9 mouse cellular contexts compared by ENCODE assay signal in genomic region chr2:165159055-165159688, GRCm38 (mm10).
DNase-seq lines count a peak whose midpoint lies in the region; ATAC-seq and TF ChIP-seq lines count a peak whose summit lies in the region.
"Had no signal": no experiment of that assay in that cellular context is flagged by ENCODE, and none has a peak within 500 bp of the region (broad histone marks: within the 10 kb centered on the region; RNA-seq: fewer than 3 reads in every experiment).

No protein-coding gene starts in this region.

- H3K27ac ChIP-seq in forebrain, embryonic 10.5 days, result 0 out of 2 replicates have a peak overlapping the region, but pooled peaks have one; percentile 5
- no peak overlapping the region for H3K27ac ChIP-seq in forebrain, embryonic 15.5 days (replicated peaks)
- no peak overlapping the region for H3K27ac ChIP-seq in heart, postnatal 0 days (ENCODE audit: low read depth)
- H3K27ac ChIP-seq in midbrain, postnatal 0 days (ENCODE audit: low read depth, low read length), result no peak overlapping the region

- TF ChIP-seq EP300 in heart, postnatal 0 days (IDR thresholded peaks at IDR 0.05; ENCODE audit: low read depth), result no peak

- H3K9ac ChIP-seq in forebrain, embryonic 15.5 days (replicated peaks), result no peak overlapping the region
- H3K9ac ChIP-seq in heart, postnatal 0 days (replicated peaks; ENCODE audit: low read depth, low read length), result no peak overlapping the region
- no peak overlapping the region for H3K9ac ChIP-seq in midbrain, postnatal 0 days (replicated peaks; ENCODE audit: low read length, poor library complexity, severe bottlenecking)

- no peak overlapping the region for H3K4me2 ChIP-seq in forebrain, embryonic 15.5 days (replicated peaks)
- H3K4me2 ChIP-seq in heart, postnatal 0 days (ENCODE audit: low read depth, low read length), result no peak overlapping the region
- H3K4me2 ChIP-seq in midbrain, postnatal 0 days (ENCODE audit: low read depth, low read length, poor library complexity, severe bottlenecking), result no peak overlapping the region

- H3K27me3 ChIP-seq in forebrain, embryonic 10.5 days (ENCODE audit: poor library complexity, severe bottlenecking), result peaks cover 49% of the 10 kb centered on the region
- H3K27me3 ChIP-seq in forebrain, embryonic 15.5 days, result no peaks in the 10 kb centered on the region
- peaks cover 32% of the 10 kb centered on the region for H3K27me3 ChIP-seq in heart, postnatal 0 days (ENCODE audit: control insufficient read depth, insufficient read depth, low read length)
- no peaks in the 10 kb centered on the region for H3K27me3 ChIP-seq in midbrain, postnatal 0 days (ENCODE audit: insufficient read depth, low read length)

- no peaks in the 10 kb centered on the region for H3K36me3 ChIP-seq in forebrain, embryonic 10.5 days (replicated peaks)
- H3K36me3 ChIP-seq in forebrain, embryonic 15.5 days, result no peaks in the 10 kb centered on the region
- no peaks in the 10 kb centered on the region for H3K36me3 ChIP-seq in heart, postnatal 0 days (replicated peaks; ENCODE audit: control insufficient read depth, insufficient read depth, low read length)
- H3K36me3 ChIP-seq in midbrain, postnatal 0 days (ENCODE audit: insufficient read depth, low read length), result no peaks in the 10 kb centered on the region

- H3K4me1 ChIP-seq in forebrain, embryonic 10.5 days, result peaks cover 47% of the 10 kb centered on the region
- peaks cover 20% of the 10 kb centered on the region for H3K4me1 ChIP-seq in forebrain, embryonic 15.5 days
- no peaks in the 10 kb centered on the region for H3K4me1 ChIP-seq in heart, postnatal 0 days (ENCODE audit: control insufficient read depth, insufficient read depth)
- peaks cover 7% of the 10 kb centered on the region; the same call in 1 of the 2 replicates for H3K4me1 ChIP-seq in midbrain, postnatal 0 days (ENCODE audit: insufficient read depth, low read length)

- no peak for ATAC-seq in forebrain, embryonic 15.5 days (replicated peaks)
- peak; percentile 62; the same call in 1 of the 2 replicates for ATAC-seq in heart, postnatal 0 days (ENCODE audit: insufficient read depth, low read depth)
- no peak for ATAC-seq in midbrain, postnatal 0 days (ENCODE audit: low FRiP score)
- no peak for ATAC-seq in monocyte, adult 5-6 weeks (replicated peaks; ENCODE audit: insufficient number of reproducible peaks, low FRiP score, low TSS enrichment, poor library complexity, severe bottlenecking)

- no peaks in the 10 kb centered on the region for H3K9me3 ChIP-seq in forebrain, embryonic 10.5 days
- no peaks in the 10 kb centered on the region for H3K9me3 ChIP-seq in forebrain, embryonic 15.5 days
- no peaks in the 10 kb centered on the region for H3K9me3 ChIP-seq in heart, postnatal 0 days (replicated peaks; ENCODE audit: control insufficient read depth, low read length)
- no peaks in the 10 kb centered on the region for H3K9me3 ChIP-seq in midbrain, postnatal 0 days (ENCODE audit: low read length)

- TF ChIP-seq CTCF in heart, postnatal 0 days (IDR thresholded peaks at IDR 0.05; ENCODE audit: low read depth), result no peak
- no peak for TF ChIP-seq CTCF in midbrain, postnatal 0 days (IDR thresholded peaks at IDR 0.05)

- 16% methylated on average over 15 of the region's 15 CpGs for WGBS in forebrain, embryonic 10.5 days
- WGBS in forebrain, embryonic 15.5 days, result 20% methylated on average over 15 of the region's 15 CpGs
- 13% methylated on average over 15 of the region's 15 CpGs for WGBS in heart, postnatal 0 days
- WGBS in midbrain, postnatal 0 days, result 27% methylated on average over 15 of the region's 15 CpGs

- peak; percentile 67 for DNase-seq in forebrain, embryonic 10.5 days (ENCODE audit: extremely low spot score, low spot score)
- peak; percentile 72 for DNase-seq in adrenal gland, postnatal 25 days
- peak; percentile 50 for DNase-seq in heart, postnatal 0 days (ENCODE audit: low spot score)
- DNase-seq in kidney, postnatal 25 days, result peak; percentile 72 to 78
- DNase-seq in midbrain, postnatal 0 days (ENCODE audit: low spot score), result peak; percentile 57
- peak; percentile 31 to 46 for DNase-seq in urinary bladder, postnatal 36 days (ENCODE audit: low spot score in 2 of 2)

- H3K4me3 ChIP-seq in forebrain, embryonic 10.5 days, result no peak overlapping the region
- no peak overlapping the region for H3K4me3 ChIP-seq in forebrain, embryonic 15.5 days
- no peak overlapping the region for H3K4me3 ChIP-seq in heart, postnatal 0 days (ENCODE audit: low read depth, low read length)
- no peak overlapping the region for H3K4me3 ChIP-seq in midbrain, postnatal 0 days (ENCODE audit: low read depth, low read length)
- H3K4me3 ChIP-seq: erythroblast, embryonic 14.5 days had no signal
